Mouse (Mus musculus) NIH3T3 (cell line): ENCODE data around the gene Ros1.

Experiments used
- DNase-seq: peaks from one replicate; pipeline ENCODE4 v3.0.0-alpha.2; 2012; ENCODE audit warnings: low read depth

The Ros1 gene

GRCm38 (mm10) chr10:52159704-52160103 lies 35.3 kb downstream of the Ros1 start:
- no peak for DNase-seq

- no peak for DNase-seq
Measured at GRCm38 (mm10) chr10:52133354-52134074, 61.5 kb downstream of the Ros1 start.

GRCm38 (mm10) chr10:52130762-52131161 lies 64.3 kb downstream of the Ros1 start:
- DNase-seq: no peak

- DNase-seq: peak; percentile 45
Measured at GRCm38 (mm10) chr10:52128874-52129412, 66.1 kb downstream of the Ros1 start.

- DNase-seq: peak; percentile 68
Measured at GRCm38 (mm10) chr10:52106164-52106757, 88.8 kb downstream of the Ros1 start.

GRCm38 (mm10) chr10:52101273-52101672 lies 93.8 kb downstream of the Ros1 start:
- DNase-seq: no peak

- DNase-seq: no peak
Measured at GRCm38 (mm10) chr10:52092181-52092580, 102.9 kb downstream of the Ros1 start.

- DNase-seq: no peak
Measured at GRCm38 (mm10) chr10:52086681-52087080, 108.4 kb downstream of the Ros1 start.

- DNase-seq: peak; percentile 84
Measured at GRCm38 (mm10) chr10:52072482-52072881, 122.6 kb downstream of the Ros1 start.

- no peak for DNase-seq
Measured at GRCm38 (mm10) chr10:52048287-52048686, 146.8 kb downstream of the Ros1 start.

GRCm38 (mm10) chr10:52043086-52043485 lies 152.0 kb downstream of the Ros1 start:
- DNase-seq: no peak

- DNase-seq: no peak
Measured at GRCm38 (mm10) chr10:52039392-52039791, 155.7 kb downstream of the Ros1 start.

GRCm38 (mm10) chr10:52033729-52034128 lies 161.3 kb downstream of the Ros1 start:
- no peak for DNase-seq

GRCm38 (mm10) chr10:52029421-52030080 lies 165.5 kb downstream of the Ros1 start:
- peak; percentile 46 for DNase-seq

GRCm38 (mm10) chr10:52028561-52029370 lies 166.3 kb downstream of the Ros1 start:
- DNase-seq: no peak

- no peak for DNase-seq
Measured at GRCm38 (mm10) chr10:52027161-52028035, 167.6 kb downstream of the Ros1 start.

- no peak for DNase-seq
Measured at GRCm38 (mm10) chr10:52025821-52026220, 169.2 kb downstream of the Ros1 start.

GRCm38 (mm10) chr10:52025291-52025690 lies 169.8 kb downstream of the Ros1 start:
- no peak for DNase-seq

- no peak for DNase-seq
Measured at GRCm38 (mm10) chr10:52024053-52024410, 171.0 kb downstream of the Ros1 start.

- DNase-seq: no peak
Measured at GRCm38 (mm10) chr10:52023213-52024052, 171.6 kb downstream of the Ros1 start.
